Mouse (Mus musculus) left cerebral cortex, adult 18-20 months (tissue): ENCODE measurements around the gene Dpf2. TPM values are rescaled to one million over a fixed set of nuclear protein-coding genes. Genes with fewer than 3 reads are reported as not detected.

Experiments used
- DNase-seq, 2 experiments: peaks; one replicate each; pipeline ENCODE4 v3.0.0; 2021 to 2022; ENCODE audit warnings: low spot score in 2 of 2, mixed read lengths in 1 of 2
- total RNA-seq, 2 experiments: library from RNA; stranded (reverse); gene quantifications; 2 replicates each; pipeline ENCODE4 v1.2.3; 2021

The Dpf2 gene
- total RNA-seq, 2 experiments from 2014 or later: 90.1 to 102 TPM

GRCm38 (mm10) chr19:5937095-5937835 lies 24.5 kb upstream of the Dpf2 start:
- no peak for DNase-seq

- no peak for DNase-seq
These were observed 22.9 kb upstream of the Dpf2 start for GRCm38 (mm10) chr19:5935691-5936090.

- DNase-seq: no peak
These were observed 22.5 kb upstream of the Dpf2 start for GRCm38 (mm10) chr19:5935266-5935665.

- DNase-seq: no peak
These were observed 17.1 kb upstream of the Dpf2 start for GRCm38 (mm10) chr19:5929634-5930596.

GRCm38 (mm10) chr19:5928546-5928945 lies 15.7 kb upstream of the Dpf2 start:
- DNase-seq: no peak

GRCm38 (mm10) chr19:5928104-5928503 lies 15.3 kb upstream of the Dpf2 start:
- no peak for DNase-seq

- no peak for DNase-seq
These were observed 14.7 kb upstream of the Dpf2 start for GRCm38 (mm10) chr19:5927532-5927931.

- DNase-seq: no peak
These were observed 14.2 kb upstream of the Dpf2 start for GRCm38 (mm10) chr19:5927026-5927425.

GRCm38 (mm10) chr19:5925311-5925855 lies 12.6 kb upstream of the Dpf2 start:
- no peak for DNase-seq

- peak; percentile 92 to 93 for DNase-seq
These were observed 11.9 kb upstream of the Dpf2 start, which contains the start of gene Cdc42ep2 for GRCm38 (mm10) chr19:5924713-5925093. Gene Cdc42ep2 (minus strand): TSS chr19:5924816.

- peak; percentile 89 to 94 for DNase-seq
These were observed 11.3 kb upstream of the Dpf2 start for GRCm38 (mm10) chr19:5923990-5924712.

- DNase-seq: no peak
These were observed 10.2 kb upstream of the Dpf2 start for GRCm38 (mm10) chr19:5922963-5923362.

GRCm38 (mm10) chr19:5922119-5922942 lies 9.5 kb upstream of the Dpf2 start:
- DNase-seq: no peak

- DNase-seq: no peak
These were observed 8.9 kb upstream of the Dpf2 start for GRCm38 (mm10) chr19:5921715-5922114.

- peak; percentile 98 to 100 for DNase-seq
These were observed 455 bp downstream of the Dpf2 start for GRCm38 (mm10) chr19:5912103-5913006.

GRCm38 (mm10) chr19:5911430-5912102 lies 1.2 kb downstream of the Dpf2 start:
- no peak for DNase-seq

GRCm38 (mm10) chr19:5910221-5910620 lies 2.6 kb downstream of the Dpf2 start:
- DNase-seq: no peak

- DNase-seq: no peak
These were observed 5.5 kb downstream of the Dpf2 start for GRCm38 (mm10) chr19:5907275-5907674.
